22 mouse cellular contexts compared by ENCODE assay signal in genomic region chr14:18715529-18715928, GRCm38 (mm10).
A peak's percentile ranks its signal among the peaks of the same experiment; 100 is the strongest.
DNase-seq lines count a peak whose midpoint lies in the region; ATAC-seq and TF ChIP-seq lines count a peak whose summit lies in the region.
"Had no signal": no experiment of that assay in that cellular context is flagged by ENCODE, and none has a peak within 500 bp of the region (broad histone marks: within the 10 kb centered on the region; RNA-seq: fewer than 3 reads in every experiment).

No protein-coding gene starts in this region.

- no peak overlapping the region for H3K27ac ChIP-seq in kidney, postnatal 0 days
- H3K27ac ChIP-seq in lung, embryonic 15.5 days = no peak overlapping the region; the same call in 1 of the 2 replicates
- H3K27ac ChIP-seq in lung, postnatal 0 days (ENCODE audit: low read length) = no peak overlapping the region
- H3K27ac ChIP-seq: embryonic facial prominence, embryonic 13.5 days; embryonic facial prominence, embryonic 15.5 days; forebrain, embryonic 10.5 days; forebrain, embryonic 12.5 days had no signal

- no peak overlapping the region for H3K4me3 ChIP-seq in kidney, postnatal 0 days (replicated peaks; ENCODE audit: low read depth, low read length)
- H3K4me3 ChIP-seq in lung, embryonic 15.5 days = no peak overlapping the region
- no peak overlapping the region for H3K4me3 ChIP-seq in lung, adult 2 months (replicated peaks; ENCODE audit: extremely low read depth, low read depth, low read length)
- H3K4me3 ChIP-seq in lung, postnatal 0 days (ENCODE audit: low read depth, low read length) = no peak overlapping the region
- H3K4me3 ChIP-seq: embryonic facial prominence, embryonic 13.5 days; embryonic facial prominence, embryonic 15.5 days; erythroblast, embryonic 14.5 days; forebrain, embryonic 10.5 days; forebrain, embryonic 12.5 days had no signal

- no peaks in the 10 kb centered on the region for H3K36me3 ChIP-seq in kidney, postnatal 0 days (ENCODE audit: insufficient read depth, low read length)
- H3K36me3 ChIP-seq in lung, embryonic 15.5 days = peaks cover 2% of the 10 kb centered on the region; the same call in 1 of the 2 replicates
- H3K36me3 ChIP-seq in lung, postnatal 0 days (ENCODE audit: insufficient read depth, low read length) = no peaks in the 10 kb centered on the region
- H3K36me3 ChIP-seq: embryonic facial prominence, embryonic 13.5 days; embryonic facial prominence, embryonic 15.5 days; forebrain, embryonic 10.5 days; forebrain, embryonic 12.5 days had no signal

- TF ChIP-seq POLR2A in lung, adult 2 months (IDR thresholded peaks at IDR 0.05; ENCODE audit: borderline replicate concordance, extremely low read depth, low read depth, low read length) = no peak

- no peak for ATAC-seq in kidney, postnatal 0 days (replicated peaks; ENCODE audit: low FRiP score, low read depth)
- peak; percentile 80; the same call in 1 of the 2 replicates for ATAC-seq in lung, embryonic 15.5 days (ENCODE audit: borderline replicate concordance, extremely low read depth, low FRiP score, low TSS enrichment)
- ATAC-seq in lung, postnatal 0 days = 0 out of 2 replicates have a peak, but pooled peaks have one; percentile 19
- ATAC-seq: forebrain, embryonic 14.5 days had no signal

- TF ChIP-seq EP300 in lung, postnatal 0 days (IDR thresholded peaks at IDR 0.05) = no peak

- H3K9ac ChIP-seq in kidney, postnatal 0 days (ENCODE audit: low read depth, low read length) = no peak overlapping the region
- no peak overlapping the region for H3K9ac ChIP-seq in lung, embryonic 15.5 days
- H3K9ac ChIP-seq in lung, postnatal 0 days (replicated peaks; ENCODE audit: low read depth) = no peak overlapping the region
- H3K9ac ChIP-seq: embryonic facial prominence, embryonic 13.5 days; embryonic facial prominence, embryonic 15.5 days; forebrain, embryonic 12.5 days had no signal

- no peak overlapping the region for H3K4me2 ChIP-seq in kidney, postnatal 0 days (ENCODE audit: low read length)
- H3K4me2 ChIP-seq in lung, embryonic 15.5 days = no peak overlapping the region
- no peak overlapping the region for H3K4me2 ChIP-seq in lung, postnatal 0 days (replicated peaks; ENCODE audit: low read depth, low read length)
- H3K4me2 ChIP-seq: embryonic facial prominence, embryonic 13.5 days; embryonic facial prominence, embryonic 15.5 days; forebrain, embryonic 12.5 days had no signal

- H3K9me3 ChIP-seq in kidney, postnatal 0 days (replicated peaks; ENCODE audit: low read length) = no peaks in the 10 kb centered on the region
- no peaks in the 10 kb centered on the region for H3K9me3 ChIP-seq in lung, embryonic 15.5 days
- H3K9me3 ChIP-seq in lung, postnatal 0 days (ENCODE audit: low read length) = no peaks in the 10 kb centered on the region; the same call in 1 of the 2 replicates
- H3K9me3 ChIP-seq: forebrain, embryonic 12.5 days had no signal

- 74% methylated on average over 1 of the region's 1 CpGs for WGBS in kidney, postnatal 0 days
- 63% methylated on average over 1 of the region's 1 CpGs for WGBS in lung, embryonic 15.5 days
- 76% methylated on average over 1 of the region's 1 CpGs for WGBS in lung, adult 2 months
- 50% methylated on average over 1 of the region's 1 CpGs for WGBS in lung, postnatal 0 days

- H3K27me3 ChIP-seq in kidney, postnatal 0 days (ENCODE audit: insufficient read depth, low read length) = no peaks in the 10 kb centered on the region
- no peaks in the 10 kb centered on the region for H3K27me3 ChIP-seq in lung, embryonic 15.5 days
- H3K27me3 ChIP-seq in lung, postnatal 0 days (replicated peaks; ENCODE audit: insufficient read depth, low read length) = no peaks in the 10 kb centered on the region
- H3K27me3 ChIP-seq: embryonic facial prominence, embryonic 13.5 days; embryonic facial prominence, embryonic 15.5 days; forebrain, embryonic 12.5 days had no signal

- DNase-seq in kidney, postnatal 0 days (ENCODE audit: low spot score) = peak; percentile 42
- DNase-seq in kidney, postnatal 10 days = no peak
- DNase-seq in lung, adult 2 months = no peak
- peak; percentile 40 for DNase-seq in lung, postnatal 0 days (ENCODE audit: low spot score)
- DNase-seq in lung, postnatal 4 days = no peak
- DNase-seq: adrenal gland, adult 2 months; adrenal gland, postnatal 10 days; adrenal gland, postnatal 25 days; cerebellum, adult 11 months; cerebellum, adult 18-20 months; cerebellum, adult 8-10 months; cerebellum, adult 9-11 months; cerebellum, postnatal 14 days; cerebellum, postnatal 36 days; embryo, embryonic 11 days had no signal

- no peak for TF ChIP-seq CTCF in kidney, postnatal 0 days (IDR thresholded peaks at IDR 0.05; ENCODE audit: low read depth)
- TF ChIP-seq CTCF in lung, adult 2 months (IDR thresholded peaks at IDR 0.05; ENCODE audit: insufficient read depth, low read length) = no peak
- no peak for TF ChIP-seq CTCF in lung, postnatal 0 days (IDR thresholded peaks at IDR 0.05)

- no peaks in the 10 kb centered on the region for H3K4me1 ChIP-seq in kidney, postnatal 0 days (replicated peaks; ENCODE audit: insufficient read depth, low read length)
- H3K4me1 ChIP-seq in lung, embryonic 15.5 days = peaks cover 5% of the 10 kb centered on the region; the same call in 1 of the 2 replicates
- no peaks in the 10 kb centered on the region for H3K4me1 ChIP-seq in lung, adult 2 months (ENCODE audit: control insufficient read depth, insufficient read depth, low read length)
- no peaks in the 10 kb centered on the region for H3K4me1 ChIP-seq in lung, postnatal 0 days (ENCODE audit: insufficient read depth, low read depth, low read length)
- H3K4me1 ChIP-seq: embryonic facial prominence, embryonic 13.5 days; embryonic facial prominence, embryonic 15.5 days; forebrain, embryonic 10.5 days; forebrain, embryonic 12.5 days had no signal

Comparison
In these comparisons a context has a peak if more than half of its experiments do, and no peak if none do; other contexts are left out.
1. DNase-seq: peak in kidney, postnatal 0 days (single experiment) and lung, postnatal 0 days (single experiment); none in kidney, postnatal 10 days (single experiment), lung, adult 2 months (single experiment) and lung, postnatal 4 days (0 of 2).